In genomic region chr3:88284815-88285564, GRCm38 (mm10) we compare ENCODE assay signal across 16 mouse cellular contexts. TPM values are rescaled to one million over a fixed set of nuclear protein-coding genes. Genes with fewer than 3 reads are reported as not detected.
A peak's percentile ranks its signal among the peaks of the same experiment; 100 is the strongest.
DNase-seq lines count a peak whose midpoint lies in the region; TF ChIP-seq lines count a peak whose summit lies in the region.
"Not testable (repeated sequence)": the region's sequence is repeated elsewhere in the genome, so short reads cannot be mapped to it uniquely, and the experiment has no call there.
"Had no signal": no experiment of that assay in that cellular context is flagged by ENCODE, and none has a peak within 500 bp of the region (broad histone marks: within the 10 kb centered on the region; RNA-seq: fewer than 3 reads in every experiment).

No protein-coding gene starts in this region.

- peaks cover 21% of the 10 kb centered on the region for H3K4me1 ChIP-seq in ES-Bruce4 (ENCODE audit: control insufficient read depth, insufficient read depth, low read length)
- peaks cover 10 to 14% of the 10 kb centered on the region in 2 experiments for H3K4me1 ChIP-seq in ES-E14 (ENCODE audit: control insufficient read depth in 2 of 2, insufficient read depth in 2 of 2, low read length in 2 of 2, poor library complexity in 1 of 2)

- in situ Hi-C loops in ES-E14 (cut with MboI; ENCODE audit: low sequenced_read_pairs in 2 of 2, unreplicated experiment in 2 of 2), result not testable (repeated sequence)

- H3K9me3 ChIP-seq in ES-Bruce4 (replicated peaks; ENCODE audit: control insufficient read depth, insufficient read depth, low read length, poor library complexity, severe bottlenecking); ES-E14 (ENCODE audit: control insufficient read depth, insufficient read depth, low read depth, low read length): not testable (repeated sequence)

- DNase-seq in ES-CJ7 (ENCODE audit: low read depth, low spot score) (peak; percentile 55), R1 (ENCODE audit: low read depth, low spot score) (peak; percentile 76), ZHBTc4 (ENCODE audit: low read depth, low spot score) (peak; percentile 70)
- DNase-seq in ES-E14 (ENCODE audit: low read depth, low spot score), result not testable (repeated sequence)
- DNase-seq in heart, adult 11 months, result peak; percentile 80

- H3K36me3 ChIP-seq in ES-Bruce4 (ENCODE audit: control insufficient read depth, insufficient read depth, low read length, poor library complexity, severe bottlenecking); ES-E14 (ENCODE audit: control insufficient read depth, insufficient read depth, low read length, poor library complexity, severe bottlenecking): not testable (repeated sequence)

- TF ChIP-seq CTCF in ES-Bruce4 (IDR thresholded peaks at IDR 0.05; ENCODE audit: low read depth, low read length), result not testable (repeated sequence)

- peak overlapping the region; percentile 87 for H3K27ac ChIP-seq in ES-Bruce4 (ENCODE audit: insufficient read depth, low read length)
- 0 out of 2 replicates have a peak overlapping the region, but pooled peaks have one; percentile 63 for H3K27ac ChIP-seq in ES-E14 (ENCODE audit: insufficient read depth, low read depth, low read length, poor library complexity, severe bottlenecking)

- TF ChIP-seq EP300 in ES-Bruce4 (IDR thresholded peaks at IDR 0.05; ENCODE audit: insufficient read depth, low read depth, low read length), result peak; percentile 71

- H3K4me3 ChIP-seq in ES-Bruce4 (ENCODE audit: low read depth, low read length); ES-E14 (ENCODE audit: insufficient read depth in 1 of 2, low read depth in 1 of 2, low read length in 2 of 2, poor library complexity in 1 of 2, severe bottlenecking in 1 of 2): not testable (repeated sequence)

- H3K27me3 ChIP-seq in ES-Bruce4 (ENCODE audit: control insufficient read depth, insufficient read depth, low read length, poor library complexity, severe bottlenecking), result not testable (repeated sequence)

- not testable (repeated sequence) for TF ChIP-seq POLR2A in ES-Bruce4 (IDR thresholded peaks at IDR 0.05; ENCODE audit: insufficient read depth, low read length)

- peak overlapping the region; percentile 13; the same call in 1 of the 2 replicates for H3K9ac ChIP-seq in ES-Bruce4 (ENCODE audit: low read depth, poor library complexity, severe bottlenecking)
- H3K9ac ChIP-seq in ES-E14 (ENCODE audit: insufficient read depth, low read depth, low read length, poor library complexity, severe bottlenecking), result not testable (repeated sequence)

RNA-seq across cellular contexts. Expression of gene Gm38392, which starts 2.0 kb away (rescaled TPM):
- polyA plus RNA-seq in ES-Bruce4 (2011; ENCODE audit: insufficient read depth, insufficient read length, low read depth, missing spikeins), result 0.72 and 3.6 TPM in 2 replicates
- 2.4 and 2.9 TPM in 2 replicates for total RNA-seq in ES-E14 (2012; rRNA removed)
- total RNA-seq: CH12.LX, G1E had no signal
- polyA plus RNA-seq: activated CD4-positive, CD25-positive, alpha-beta regulatory T cell, adult 4 months; adrenal gland, adult 2 months; brain, embryonic 14.5 days; C2C12; CD4-positive, CD25-positive, alpha-beta regulatory T cell, adult 4 months; cerebellum, adult 2 months; G1E had no signal

RNA-seq across cellular contexts. Expression of gene Tsacc, which starts 11.8 kb away (rescaled TPM):
- 15.5 and 19.8 TPM in 2 replicates for polyA plus RNA-seq in ES-Bruce4 (2011; ENCODE audit: insufficient read depth, insufficient read length, low read depth, missing spikeins)
- 8.4 and 16.7 TPM in 2 replicates for total RNA-seq in ES-E14 (2012; rRNA removed)

RNA-seq across cellular contexts. Expression of gene Cct3, which starts 11.9 kb away (rescaled TPM):
- 584 and 609 TPM in 2 replicates for polyA plus RNA-seq in ES-Bruce4 (2011; ENCODE audit: insufficient read depth, insufficient read length, low read depth, missing spikeins)
- total RNA-seq in ES-E14 (2012; rRNA removed), result 793 and 920 TPM in 2 replicates

RNA-seq across cellular contexts. Expression of gene Rhbg, which starts 30.5 kb away (rescaled TPM):
- 0.82 TPM in 1 of 2 replicates, not detected in the other for polyA plus RNA-seq in ES-Bruce4 (2011; ENCODE audit: insufficient read depth, insufficient read length, low read depth, missing spikeins)
- 3.4 and 4.6 TPM in 2 replicates for total RNA-seq in ES-E14 (2012; rRNA removed)
- total RNA-seq: G1E, MEL had no signal
- polyA plus RNA-seq: activated CD4-positive, CD25-positive, alpha-beta regulatory T cell, adult 4 months; C2C12; CD4-positive, CD25-positive, alpha-beta regulatory T cell, adult 4 months; G1E; Patski had no signal

RNA-seq across cellular contexts. Expression of gene Glmp, which starts 39.8 kb away (rescaled TPM):
- polyA plus RNA-seq in ES-Bruce4 (2011; ENCODE audit: insufficient read depth, insufficient read length, low read depth, missing spikeins), result 89.0 and 93.3 TPM in 2 replicates
- total RNA-seq in ES-E14 (2012; rRNA removed), result 147 and 226 TPM in 2 replicates
